Mouse (Mus musculus) heart, embryonic 14.5 days (tissue): ENCODE results near the gene Dnajc16. TPM values are rescaled to one million over a fixed set of nuclear protein-coding genes. Genes with fewer than 3 reads are reported as not detected.

Source experiments
- ATAC-seq: fragments of 200-750 bp; cut with Nextera tagmentation; 2 replicates; pipeline ENCODE4 v1.8.0; 2017; ENCODE audit warnings: low read depth, moderate TSS enrichment; ENCODE audit not compliant: insufficient number of reproducible peaks, insufficient read depth, low FRiP score
- H3K27ac ChIP-seq, 2 experiments: fragments of 200-500 bp in 1 of 2; fragments of 300-500 bp in 1 of 2; sonication (generic) in 1 of 2; replicated peaks in 1 of 2; 2 replicates each; pipeline ENCODE4 v1.5.1; 2012 to 2014; ENCODE audit warnings: low read depth in 2 of 2, low read length in 2 of 2, control low read depth in 1 of 2, mild to moderate bottlenecking in 1 of 2, mixed read lengths in 1 of 2; ENCODE audit not compliant: control insufficient read depth in 1 of 2, insufficient read depth in 1 of 2
- H3K27me3 ChIP-seq: fragments of 300-500 bp; sonication (generic); 2 replicates; pipeline ENCODE4 v1.6.1; 2014; ENCODE audit warnings: mild to moderate bottlenecking, low read length, control low read depth; ENCODE audit not compliant: control insufficient read depth, insufficient read depth
- H3K36me3 ChIP-seq: fragments of 300-500 bp; sonication (generic); 2 replicates; pipeline ENCODE4 v1.6.1; 2014; ENCODE audit warnings: mild to moderate bottlenecking, control low read depth, low read length, mixed read lengths; ENCODE audit not compliant: control insufficient read depth, insufficient read depth
- H3K4me1 ChIP-seq, 2 experiments: fragments of 200-500 bp in 1 of 2; fragments of 300-500 bp in 1 of 2; sonication (generic) in 1 of 2; 2 replicates each; pipeline ENCODE4 v1.6.1; 2012 to 2014; ENCODE audit warnings: low read length in 2 of 2, control low read depth in 1 of 2, mixed read lengths in 1 of 2; ENCODE audit not compliant: control insufficient read depth in 2 of 2, insufficient read depth in 2 of 2
- H3K4me2 ChIP-seq: fragments of 300-500 bp; sonication (generic); 2 replicates; pipeline ENCODE4 v1.6.1; 2014; ENCODE audit warnings: mild to moderate bottlenecking, low read length
- H3K4me3 ChIP-seq, 2 experiments: fragments of 200-500 bp in 1 of 2; fragments of 300-500 bp in 1 of 2; sonication (generic) in 1 of 2; 2 replicates each; pipeline ENCODE4 v1.5.1; 2012 to 2014; ENCODE audit warnings: low read length in 2 of 2, mild to moderate bottlenecking in 2 of 2, control low read depth in 1 of 2, low read depth in 1 of 2, moderate library complexity in 1 of 2; ENCODE audit not compliant: control insufficient read depth in 1 of 2, insufficient read depth in 1 of 2
- H3K9ac ChIP-seq: fragments of 300-500 bp; sonication (generic); 2 replicates; pipeline ENCODE4 v1.6.1; 2014; ENCODE audit warnings: mild to moderate bottlenecking, low read length
- H3K9me3 ChIP-seq: fragments of 300-500 bp; sonication (generic); 2 replicates; pipeline ENCODE4 v1.6.1; 2016; ENCODE audit warnings: low read length, control low read depth; ENCODE audit not compliant: control insufficient read depth
- WGBS: fragments of 180-500 bp; shearing (Covaris S2); extraction: QIAGEN DNeasy Blood & Tissue Kit; methylation state at CpG from one replicate; pipeline ENCODE4 v1.1.7; 2014; 5-methylcytosine and 5-hydroxymethylcytosine counted together
- polyA plus RNA-seq: library from polyadenylated mRNA; unstranded; fragments of >200 nt; fragmentation: Nextera tagmentation; extraction: Ambion mirVana; gene quantifications from 2 replicates; pipeline ENCODE4 v1.2.1, GENCODE M21; 2014

The Dnajc16 gene
- polyA plus RNA-seq, 1 experiment from 2014 or later, result 3.6 TPM

DNA sequence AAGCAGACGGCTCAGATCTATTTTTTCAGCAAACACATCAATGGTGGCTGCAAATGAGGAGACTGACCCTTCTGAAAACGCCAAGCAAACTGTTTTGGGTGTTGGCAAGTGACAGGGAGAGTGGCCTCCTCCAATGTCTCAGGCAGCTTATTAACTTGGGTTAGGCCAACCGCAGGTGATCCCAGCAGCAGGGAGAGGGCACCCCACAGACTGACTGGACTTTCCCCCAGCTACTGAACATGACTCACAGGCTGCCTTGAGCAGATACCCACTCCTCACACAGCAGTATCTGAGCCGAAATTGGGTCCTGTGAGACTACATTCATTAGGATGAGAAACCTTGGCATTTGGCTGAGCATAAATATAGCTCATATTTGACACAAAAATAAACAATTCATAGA lies 29.8 kb downstream of the Dnajc16 start:
- H3K9me3 ChIP-seq, result no peaks in the 10 kb centered on the region
- H3K4me2 ChIP-seq, result no peak overlapping the region
- peaks cover 49% of the 10 kb centered on the region for H3K36me3 ChIP-seq
- no peak for ATAC-seq
- no peak overlapping the region for H3K9ac ChIP-seq
- 81% methylated on average over 4 of the region's 4 CpGs for WGBS
- H3K27me3 ChIP-seq, result no peaks in the 10 kb centered on the region
- H3K4me1 ChIP-seq, result peaks cover 0 to 2% of the 10 kb centered on the region in 2 experiments; a peak in 3 of 4 replicates
- H3K4me3 ChIP-seq, result no peak overlapping the region
- H3K27ac ChIP-seq, result no peak overlapping the region

DNA sequence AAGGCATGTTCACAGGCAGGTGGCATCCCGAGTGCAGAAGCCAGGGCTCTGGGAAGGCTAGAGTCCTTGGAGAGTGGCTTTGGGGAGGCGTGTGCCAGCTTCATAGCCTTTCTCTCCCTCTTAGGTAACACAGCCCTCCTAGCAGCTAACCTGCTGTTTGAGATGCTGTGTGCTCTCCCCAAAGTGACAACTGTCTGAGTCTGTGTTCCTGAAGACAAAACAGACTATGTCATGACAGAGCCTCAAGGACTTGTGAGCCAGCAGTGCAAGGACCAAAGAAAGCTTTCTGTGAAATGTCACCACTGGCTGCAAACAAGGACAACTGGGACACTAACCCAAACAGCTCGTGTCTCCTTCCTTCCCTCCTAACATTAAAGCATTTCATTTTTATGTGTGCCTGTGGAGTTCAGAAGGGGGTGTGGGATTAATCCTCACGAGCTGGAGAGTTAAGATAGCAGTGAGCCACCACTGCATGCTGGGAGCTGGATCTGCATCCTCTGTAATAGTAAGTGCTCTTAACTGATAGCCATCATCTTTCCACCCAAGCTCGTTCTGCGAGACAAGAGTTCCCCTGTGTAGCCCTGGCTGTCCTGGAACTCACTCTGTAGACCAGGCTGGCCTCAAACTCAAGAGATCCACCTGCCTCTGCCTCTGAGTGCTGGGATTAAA lies 31.7 kb downstream of the Dnajc16 start:
- H3K9me3 ChIP-seq, result no peaks in the 10 kb centered on the region
- H3K9ac ChIP-seq, result peak overlapping the region; percentile 21; the same call in 1 of the 2 replicates
- ATAC-seq, result no peak
- H3K27me3 ChIP-seq, result no peaks in the 10 kb centered on the region
- WGBS, result 49% methylated on average over 6 of the region's 6 CpGs
- H3K36me3 ChIP-seq, result peaks cover 35% of the 10 kb centered on the region
- H3K27ac ChIP-seq, result no peak overlapping the region
- no peak overlapping the region for H3K4me2 ChIP-seq
- H3K4me1 ChIP-seq, result no peaks in the 10 kb centered on the region
- no peak overlapping the region for H3K4me3 ChIP-seq

DNA sequence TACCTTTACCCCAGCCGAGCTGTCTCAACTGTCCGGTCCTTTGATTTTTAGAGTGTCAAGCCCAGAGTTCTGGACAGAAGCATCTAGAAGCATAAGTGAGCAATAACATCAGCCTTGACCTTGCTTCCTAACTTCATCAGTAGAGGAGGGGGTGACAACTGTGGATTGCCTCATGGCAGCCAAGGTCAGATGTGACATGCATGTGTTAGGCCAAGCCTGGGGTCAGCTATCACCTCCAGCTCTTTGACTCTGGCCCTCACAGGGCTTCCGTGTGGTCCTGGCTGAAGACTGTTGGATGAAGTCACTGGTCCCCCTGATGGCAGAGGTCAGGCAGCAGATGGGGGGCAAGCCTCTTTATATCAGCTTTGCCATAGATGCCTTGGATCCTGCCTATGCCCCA lies 33.6 kb downstream of the Dnajc16 start:
- WGBS, result 90% methylated on average over 3 of the region's 3 CpGs
- H3K4me1 ChIP-seq, result peaks cover 1% of the 10 kb centered on the region in 2 experiments
- no peak for ATAC-seq

DNA sequence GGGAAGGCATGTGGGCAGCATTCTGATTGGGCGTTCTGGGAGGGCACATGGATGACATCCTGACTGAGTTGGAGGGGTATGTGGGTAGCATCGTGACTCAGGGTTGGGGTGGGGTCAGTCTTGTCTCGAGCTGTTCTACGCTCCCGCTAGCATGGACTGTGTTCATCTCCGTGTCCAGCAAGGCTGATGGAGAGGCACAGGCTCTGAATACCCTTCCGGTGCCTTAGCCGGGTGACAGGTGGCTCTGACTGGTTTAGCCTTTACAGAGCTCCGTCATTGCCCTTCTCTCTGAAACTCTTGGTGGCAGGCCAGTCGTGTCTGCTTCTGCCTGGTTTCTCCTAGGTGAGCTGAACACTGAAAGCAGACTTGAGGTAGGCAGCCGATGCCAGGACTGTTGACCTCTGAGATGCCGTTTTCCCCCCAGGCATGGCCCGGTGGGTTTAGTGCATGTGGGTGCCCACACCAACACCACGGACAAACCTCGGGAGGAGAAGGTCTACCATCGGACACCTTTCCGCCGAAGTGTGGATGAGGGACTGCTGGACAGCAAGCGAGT lies 35.3 kb downstream of the Dnajc16 start:
- no peak for ATAC-seq
- no peak overlapping the region for H3K9ac ChIP-seq
- H3K27ac ChIP-seq, result no peak overlapping the region
- H3K4me3 ChIP-seq, result no peak overlapping the region
- no peaks in the 10 kb centered on the region for H3K9me3 ChIP-seq
- peaks cover 3% of the 10 kb centered on the region; the same call in 1 of the 2 replicates for H3K36me3 ChIP-seq
- H3K27me3 ChIP-seq, result no peaks in the 10 kb centered on the region
- H3K4me1 ChIP-seq, result peaks cover 7 to 13% of the 10 kb centered on the region in 2 experiments
- 82% methylated on average over 19 of the region's 19 CpGs for WGBS
- H3K4me2 ChIP-seq, result no peak overlapping the region

More for the DNA sequence above, 33.6 kb downstream of the Dnajc16 start:
- peaks cover 16% of the 10 kb centered on the region for H3K36me3 ChIP-seq
- no peak overlapping the region for H3K9ac ChIP-seq
- H3K4me2 ChIP-seq, result no peak overlapping the region
- H3K27ac ChIP-seq, result no peak overlapping the region
- H3K9me3 ChIP-seq, result no peaks in the 10 kb centered on the region
- no peaks in the 10 kb centered on the region for H3K27me3 ChIP-seq
- H3K4me3 ChIP-seq, result no peak overlapping the region

DNA sequence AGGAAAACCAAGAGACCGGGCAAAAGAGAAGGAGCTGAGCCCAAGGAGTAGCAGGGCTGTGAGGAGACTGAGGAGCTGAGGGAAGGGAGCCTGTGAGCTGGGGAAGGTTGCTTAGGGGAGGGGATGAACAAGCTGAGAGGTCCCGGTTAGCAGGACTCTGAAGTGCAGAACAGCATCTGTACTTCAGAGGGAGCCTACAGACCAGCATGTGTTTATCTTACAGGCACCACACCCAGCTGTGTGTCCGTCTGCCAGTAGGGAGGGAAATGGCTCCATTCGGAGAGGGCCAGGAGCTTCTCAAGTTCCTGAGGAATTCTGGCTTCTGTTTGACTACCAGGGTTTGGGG lies 38.7 kb downstream of the Dnajc16 start:
- peak overlapping the region in 1 of 2 experiments; percentile 8; a peak in 1 of 4 replicates for H3K27ac ChIP-seq
- no peak overlapping the region for H3K4me2 ChIP-seq
- no peaks in the 10 kb centered on the region for H3K36me3 ChIP-seq
- 9% methylated on average over 4 of the region's 4 CpGs for WGBS
- no peak for ATAC-seq
- no peak overlapping the region for H3K9ac ChIP-seq
- no peak overlapping the region for H3K4me3 ChIP-seq
- H3K9me3 ChIP-seq, result no peaks in the 10 kb centered on the region
- no peaks in the 10 kb centered on the region for H3K27me3 ChIP-seq
- peaks cover 11 to 21% of the 10 kb centered on the region in 2 experiments for H3K4me1 ChIP-seq

DNA sequence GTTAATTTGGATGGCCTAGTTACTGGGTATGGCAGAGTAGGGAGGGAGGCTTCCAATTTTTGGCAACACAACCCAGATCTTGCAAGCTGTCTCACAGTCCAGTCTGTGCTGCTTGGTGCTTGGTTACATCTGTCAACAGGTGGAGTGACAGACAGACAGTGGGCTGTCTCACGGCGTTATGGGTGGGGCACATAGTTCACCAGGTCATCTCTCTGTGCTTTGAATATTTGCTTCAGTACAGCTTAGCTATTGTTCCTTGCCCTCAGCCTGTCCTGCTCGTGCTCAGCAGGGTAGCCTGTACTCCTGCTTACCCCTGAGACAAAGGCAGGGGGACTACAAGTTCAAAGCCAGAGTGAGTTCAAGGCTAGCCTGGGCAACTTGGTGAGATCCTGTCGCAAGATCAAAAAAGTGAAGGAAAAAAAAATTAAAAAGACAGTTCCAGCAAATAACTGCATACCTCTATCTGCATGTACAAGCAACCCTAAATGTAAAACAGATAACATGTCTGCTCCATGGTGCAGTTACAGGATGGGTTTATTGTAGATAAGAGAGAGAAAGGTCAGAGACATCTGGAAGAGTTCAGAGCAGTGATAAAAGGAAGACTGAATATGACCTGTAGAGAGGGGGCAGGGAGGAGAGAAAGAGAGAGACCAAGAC lies 39.2 kb downstream of the Dnajc16 start:
- H3K27me3 ChIP-seq, result no peaks in the 10 kb centered on the region
- ATAC-seq, result no peak
- H3K9me3 ChIP-seq, result no peaks in the 10 kb centered on the region
- no peak overlapping the region for H3K9ac ChIP-seq
- H3K27ac ChIP-seq, result no peak overlapping the region; a peak in 1 of 4 replicates
- H3K4me1 ChIP-seq, result peaks cover 11 to 21% of the 10 kb centered on the region in 2 experiments
- H3K4me2 ChIP-seq, result no peak overlapping the region
- WGBS, result 19% methylated on average over 4 of the region's 4 CpGs
- no peak overlapping the region for H3K4me3 ChIP-seq
- H3K36me3 ChIP-seq, result no peaks in the 10 kb centered on the region

DNA sequence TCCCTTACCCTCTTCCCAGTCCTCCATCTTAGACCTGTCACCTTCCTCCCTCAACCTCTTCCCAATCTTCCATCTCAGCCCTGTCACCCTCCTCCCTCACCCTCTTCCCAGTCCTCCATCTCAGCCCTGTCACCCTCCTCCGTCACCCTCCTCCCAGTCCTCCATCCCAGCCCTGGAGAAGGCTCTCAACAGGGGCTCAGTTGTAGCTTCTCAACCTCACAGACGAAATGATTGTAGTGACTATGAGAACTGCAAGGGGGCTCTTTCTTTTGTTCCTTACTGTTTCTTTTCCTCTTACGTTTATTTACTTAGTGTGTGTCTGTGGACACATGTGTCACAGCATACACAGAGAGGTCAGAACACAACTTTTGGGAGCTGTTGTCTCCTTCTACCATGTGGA lies 39.9 kb downstream of the Dnajc16 start:
- 71% methylated on average over 3 of the region's 3 CpGs for WGBS
- Histone ChIP-seq H3K36me3 (no peaks in the 10 kb centered on the region), H3K27ac (no peak overlapping the region), H3K9me3 (no peaks in the 10 kb centered on the region), H3K4me3 (no peak overlapping the region), H3K4me2 (no peak overlapping the region), H3K9ac (no peak overlapping the region), H3K4me1 (peaks cover 11 to 21% of the 10 kb centered on the region in 2 experiments), H3K27me3 (no peaks in the 10 kb centered on the region)
- ATAC-seq, result no peak
